Mouse (Mus musculus) naive thymus-derived CD4-positive, alpha-beta T cell, adult 2 months (primary cell): ENCODE results near the gene Adgrg6.

Experiments used
- DNase-seq: peaks from one replicate; pipeline ENCODE4 v3.0.0-alpha.2; 2011; ENCODE audit warnings: low read depth

Adgrg6 gene

DNA sequence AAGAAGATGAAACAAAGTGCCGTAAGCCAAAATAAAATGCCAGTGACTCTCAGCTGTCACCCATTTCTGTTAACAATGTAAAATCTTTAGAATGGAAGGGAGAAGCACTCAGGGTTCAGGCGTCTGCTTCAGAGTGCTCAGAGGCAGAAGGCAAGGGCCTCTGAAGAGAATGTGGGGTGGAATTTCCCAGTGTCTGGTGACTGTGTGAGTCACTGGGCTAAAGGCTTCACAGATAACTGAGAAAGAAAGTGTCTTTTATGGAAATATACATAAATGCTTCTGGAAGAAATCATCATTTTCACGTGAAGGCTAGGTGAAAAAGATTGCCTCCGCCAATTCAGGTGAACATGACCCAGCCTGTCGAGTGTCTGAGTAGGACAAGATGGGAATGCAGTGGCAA lies 159.9 kb downstream of the Adgrg6 start:
- no peak for DNase-seq

DNA sequence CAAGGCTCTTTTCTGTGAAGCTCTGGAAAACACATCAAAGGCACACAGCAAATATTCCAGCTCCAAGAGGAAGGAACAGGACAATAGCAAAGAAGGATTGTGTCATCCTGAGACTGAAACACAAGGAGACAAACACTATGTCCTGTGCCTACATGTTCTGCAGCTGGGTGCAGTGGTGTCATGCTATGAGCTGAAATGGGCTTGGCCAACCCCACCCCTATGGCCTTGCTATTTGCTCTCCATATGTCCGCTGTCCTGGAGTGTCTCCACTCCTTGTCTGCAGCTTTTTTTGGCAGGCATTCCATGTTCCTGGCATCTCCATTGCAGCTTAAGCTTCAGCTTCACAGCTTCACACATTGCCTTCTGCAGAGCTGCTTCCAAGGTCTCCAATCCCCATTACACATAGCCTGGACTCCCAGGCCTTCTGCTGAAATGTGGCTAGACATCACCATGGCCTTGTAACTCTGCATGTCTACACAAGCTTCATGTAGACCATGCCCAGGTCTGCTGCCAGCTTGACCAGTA lies 180.3 kb downstream of the Adgrg6 start:
- no peak for DNase-seq

DNA sequence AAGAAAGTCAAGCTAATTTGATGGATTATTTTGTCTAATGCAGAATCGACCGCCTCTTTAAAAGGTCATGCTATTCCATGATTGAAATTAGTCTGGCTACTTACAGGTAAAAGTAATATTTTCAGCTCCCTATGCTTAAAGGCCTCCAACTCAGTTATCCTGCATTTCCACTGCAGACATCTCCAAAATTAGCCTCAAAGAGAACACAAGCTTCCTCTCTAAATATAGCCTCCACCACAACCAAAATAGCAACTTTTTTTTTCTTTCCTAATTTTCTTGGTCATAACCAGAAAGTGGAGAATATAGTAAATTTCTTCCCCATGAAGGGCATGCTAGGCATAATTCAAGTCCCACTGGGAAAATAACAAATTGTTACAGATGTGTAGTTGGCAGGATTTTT lies 182.2 kb downstream of the Adgrg6 start:
- no peak for DNase-seq

DNA sequence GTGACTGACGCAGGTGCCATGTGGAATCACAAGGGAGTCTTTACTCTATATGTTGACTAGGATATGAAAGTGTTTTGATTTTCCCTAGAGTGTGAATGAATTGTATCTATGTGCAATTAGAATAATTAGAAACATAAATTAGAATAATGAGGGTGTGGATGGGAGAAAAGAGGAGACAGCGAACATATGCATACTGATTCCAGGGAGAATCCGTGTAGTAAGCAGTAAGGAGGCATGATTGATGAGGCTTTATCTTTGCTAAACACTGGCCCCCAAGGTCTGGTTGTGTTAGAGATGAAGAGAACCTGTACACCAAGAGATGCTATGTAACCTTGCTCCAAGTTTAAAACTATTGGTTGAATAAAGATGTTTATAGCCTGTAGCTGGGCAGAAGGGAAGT lies 187.2 kb downstream of the Adgrg6 start:
- no peak for DNase-seq
